17 mouse cellular contexts compared by ENCODE assay signal in the genomic region with DNA sequence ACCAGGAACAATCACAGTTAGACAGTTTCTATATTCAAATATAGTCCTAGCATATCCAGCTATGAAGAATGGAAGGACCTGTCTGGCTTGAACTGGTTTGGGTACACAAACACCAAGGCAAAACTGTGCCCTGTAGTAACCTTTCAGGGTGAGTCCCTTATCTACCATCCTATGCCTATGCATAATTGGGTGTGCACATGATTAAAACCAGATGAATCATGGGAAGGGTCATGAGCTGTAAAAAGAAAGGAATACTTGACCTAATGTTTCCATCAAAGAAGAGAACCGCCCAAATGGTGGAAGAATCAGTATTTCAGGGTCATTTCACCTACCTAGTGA. TPM values are rescaled to one million over a fixed set of nuclear protein-coding genes. Genes with fewer than 3 reads are reported as not detected.
DNase-seq lines count a peak whose midpoint lies in the region; ATAC-seq and TF ChIP-seq lines count a peak whose summit lies in the region.
"Had no signal": no experiment of that assay in that cellular context is flagged by ENCODE, and none has a peak within 500 bp of the region (broad histone marks: within the 10 kb centered on the region; RNA-seq: fewer than 3 reads in every experiment).

No protein-coding gene starts in this region.

- no peak for TF ChIP-seq CTCF in kidney, postnatal 0 days (IDR thresholded peaks at IDR 0.05; ENCODE audit: low read depth)
- no peak for TF ChIP-seq CTCF in small intestine, adult 2 months (IDR thresholded peaks at IDR 0.05; ENCODE audit: extremely low read depth, insufficient read length, insufficient replicate concordance, low read depth, low read length)

- no peak overlapping the region for H3K27ac ChIP-seq in kidney, postnatal 0 days
- H3K27ac ChIP-seq in kidney, embryonic 15.5 days: no peak overlapping the region
- no peak overlapping the region for H3K27ac ChIP-seq in intestine, embryonic 15.5 days
- peak overlapping the region; percentile 82 for H3K27ac ChIP-seq in small intestine, adult 2 months (ENCODE audit: insufficient read depth, low read depth, low read length)
- H3K27ac ChIP-seq: embryonic facial prominence, embryonic 12.5 days; heart, embryonic 10.5 days; hindbrain, embryonic 10.5 days; hindbrain, embryonic 15.5 days had no signal

- no peak overlapping the region for H3K4me2 ChIP-seq in kidney, postnatal 0 days (ENCODE audit: low read length)
- no peak overlapping the region for H3K4me2 ChIP-seq in kidney, embryonic 15.5 days
- H3K4me2 ChIP-seq in intestine, embryonic 15.5 days (replicated peaks): no peak overlapping the region
- H3K4me2 ChIP-seq: embryonic facial prominence, embryonic 12.5 days; hindbrain, embryonic 15.5 days had no signal

- H3K9me3 ChIP-seq in kidney, postnatal 0 days (replicated peaks; ENCODE audit: low read length): no peaks in the 10 kb centered on the region
- no peaks in the 10 kb centered on the region for H3K9me3 ChIP-seq in kidney, embryonic 15.5 days (replicated peaks)
- no peaks in the 10 kb centered on the region for H3K9me3 ChIP-seq in intestine, embryonic 15.5 days
- H3K9me3 ChIP-seq: embryonic facial prominence, embryonic 12.5 days; heart, embryonic 10.5 days; hindbrain, embryonic 10.5 days; hindbrain, embryonic 15.5 days had no signal

- H3K9ac ChIP-seq in kidney, postnatal 0 days (ENCODE audit: low read depth, low read length): no peak overlapping the region
- no peak overlapping the region for H3K9ac ChIP-seq in kidney, embryonic 15.5 days
- no peak overlapping the region for H3K9ac ChIP-seq in intestine, embryonic 15.5 days
- H3K9ac ChIP-seq: embryonic facial prominence, embryonic 12.5 days; hindbrain, embryonic 15.5 days had no signal

- no peaks in the 10 kb centered on the region for H3K36me3 ChIP-seq in kidney, postnatal 0 days (ENCODE audit: insufficient read depth, low read length)
- no peaks in the 10 kb centered on the region for H3K36me3 ChIP-seq in kidney, embryonic 15.5 days
- H3K36me3 ChIP-seq in intestine, embryonic 15.5 days: no peaks in the 10 kb centered on the region
- no peaks in the 10 kb centered on the region for H3K36me3 ChIP-seq in small intestine, adult 2 months (ENCODE audit: control insufficient read depth, insufficient read depth, low read length)
- H3K36me3 ChIP-seq: embryonic facial prominence, embryonic 12.5 days; heart, embryonic 10.5 days; hindbrain, embryonic 10.5 days; hindbrain, embryonic 15.5 days had no signal

- DNase-seq in kidney, postnatal 0 days (ENCODE audit: low spot score): no peak
- DNase-seq in adrenal gland, postnatal 25 days: no peak
- no peak for DNase-seq in urinary bladder, postnatal 14 days (ENCODE audit: low spot score)
- DNase-seq: adrenal gland, adult 8-10 months; cerebellum, adult 11 months; cerebellum, adult 8-10 months; cerebellum, postnatal 14 days; gastrocnemius, postnatal 10 days had no signal

- TF ChIP-seq POLR2A in small intestine, adult 2 months (IDR thresholded peaks at IDR 0.05; ENCODE audit: low read depth, low read length): no peak

- no peak overlapping the region for H3K4me3 ChIP-seq in kidney, postnatal 0 days (replicated peaks; ENCODE audit: low read depth, low read length)
- H3K4me3 ChIP-seq in kidney, embryonic 15.5 days (replicated peaks): no peak overlapping the region
- H3K4me3 ChIP-seq in intestine, embryonic 15.5 days (replicated peaks): no peak overlapping the region
- no peak overlapping the region for H3K4me3 ChIP-seq in small intestine, adult 2 months (ENCODE audit: low read depth, low read length)
- H3K4me3 ChIP-seq: embryonic facial prominence, embryonic 12.5 days; heart, embryonic 10.5 days; hindbrain, embryonic 10.5 days; hindbrain, embryonic 15.5 days had no signal

- ATAC-seq in kidney, postnatal 0 days (replicated peaks; ENCODE audit: low FRiP score, low read depth): peak; percentile 54; the same call in 1 of the 2 replicates
- no peak for ATAC-seq in kidney, embryonic 15.5 days (replicated peaks; ENCODE audit: low FRiP score)
- peak; percentile 58 for ATAC-seq in intestine, embryonic 15.5 days
- ATAC-seq: forebrain, embryonic 16.5 days had no signal

- 90% methylated on average over 1 of the region's 1 CpGs for WGBS in kidney, postnatal 0 days
- WGBS in kidney, embryonic 15.5 days: 86% methylated on average over 1 of the region's 1 CpGs
- whole genome bisulfite sequencing in intestine, embryonic 15.5 days: 94% methylated on average over 1 of the region's 1 CpGs
- WGBS in small intestine, adult 2 months: 59% methylated on average over 1 of the region's 1 CpGs

- no peaks in the 10 kb centered on the region for H3K27me3 ChIP-seq in kidney, postnatal 0 days (ENCODE audit: insufficient read depth, low read length)
- no peaks in the 10 kb centered on the region for H3K27me3 ChIP-seq in kidney, embryonic 15.5 days
- no peaks in the 10 kb centered on the region for H3K27me3 ChIP-seq in intestine, embryonic 15.5 days (replicated peaks)
- no peaks in the 10 kb centered on the region for H3K27me3 ChIP-seq in small intestine, adult 2 months (ENCODE audit: control insufficient read depth, insufficient read depth, low read length)
- H3K27me3 ChIP-seq: CH12.LX; embryonic facial prominence, embryonic 12.5 days; hindbrain, embryonic 15.5 days had no signal

- H3K4me1 ChIP-seq in kidney, postnatal 0 days (replicated peaks; ENCODE audit: insufficient read depth, low read length): no peaks in the 10 kb centered on the region
- H3K4me1 ChIP-seq in kidney, embryonic 15.5 days: no peaks in the 10 kb centered on the region
- no peaks in the 10 kb centered on the region for H3K4me1 ChIP-seq in intestine, embryonic 15.5 days (replicated peaks)
- H3K4me1 ChIP-seq in small intestine, adult 2 months (ENCODE audit: control insufficient read depth, insufficient read depth, insufficient read length, low read length): peaks cover 7% of the 10 kb centered on the region; the same call in 1 of the 2 replicates
- H3K4me1 ChIP-seq: embryonic facial prominence, embryonic 12.5 days; heart, embryonic 10.5 days; hindbrain, embryonic 10.5 days; hindbrain, embryonic 15.5 days had no signal

RNA-seq across cellular contexts. Expression of a gene that starts 33.8 kb away (rescaled TPM):
- polyA plus RNA-seq in kidney, postnatal 0 days (2015; fragmentation: Nextera tagmentation; extraction: Ambion mirVana): 69.5 and 73.6 TPM in 2 replicates
- 51.9 and 53.0 TPM in 2 replicates for polyA plus RNA-seq in kidney, embryonic 15.5 days (2015; fragmentation: Nextera tagmentation; extraction: Ambion mirVana)
- 54.5 and 56.1 TPM in 2 replicates for polyA plus RNA-seq in intestine, embryonic 15.5 days (2015; fragmentation: Nextera tagmentation; extraction: Ambion mirVana)
- 14.4 and 29.4 TPM in 2 replicates for polyA plus RNA-seq in small intestine, adult 2 months (2012; rRNA removed)
- total RNA-seq in adrenal gland, postnatal 25 days (2021): 41.3 and 56.2 TPM in 2 replicates
